Mouse (Mus musculus): Measurements from ENCODE around the gene Palm3.

DNA sequence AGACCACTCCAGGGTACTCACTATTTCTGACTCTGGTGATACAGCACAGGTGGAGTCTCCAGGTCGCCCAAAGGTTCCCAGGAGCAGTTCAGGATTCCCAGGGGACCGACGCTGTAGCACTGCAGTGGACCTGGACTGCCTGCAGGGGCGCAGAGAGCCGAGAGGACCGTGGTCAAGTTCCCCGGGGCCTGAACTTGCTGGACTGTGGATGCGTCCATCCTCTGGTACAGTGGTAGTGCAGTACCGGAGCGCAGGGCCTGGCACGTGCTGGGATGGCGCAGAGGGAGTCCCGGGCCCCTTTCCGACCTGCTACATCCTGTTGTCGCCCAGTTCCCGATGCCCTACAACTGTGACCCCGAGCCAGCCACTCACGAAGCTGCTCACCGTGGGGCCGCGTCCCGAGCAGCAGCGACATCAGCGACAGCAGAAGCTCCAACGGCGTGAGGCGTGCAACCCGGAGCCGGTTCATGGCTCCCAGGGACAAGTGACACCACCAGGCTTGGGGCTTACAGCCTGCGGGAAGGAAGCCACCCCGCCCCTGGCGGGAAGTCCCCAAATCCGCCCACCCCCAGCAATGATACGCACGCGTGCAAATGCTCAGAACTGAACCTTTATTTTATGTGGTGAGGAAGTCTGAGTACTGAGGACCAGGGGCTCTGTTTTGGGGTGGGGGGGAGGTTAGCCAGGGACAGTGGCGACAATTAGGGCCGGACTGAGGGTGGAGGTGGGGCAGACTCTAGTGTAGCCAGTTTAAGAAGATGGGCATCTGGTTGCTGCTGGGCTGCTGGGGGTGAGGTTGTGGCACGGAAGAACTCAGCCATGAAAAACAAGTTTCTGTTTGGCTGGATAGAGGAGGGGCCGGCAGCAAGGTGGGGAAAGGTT, 21.0 kb downstream of the Palm3 start, which contains the start of gene Il27ra:
- peak; percentile 78 for TF ChIP-seq CTCF (IDR thresholded peaks at IDR 0.05; ENCODE audit: insufficient read depth, low read length)
- TF ChIP-seq POLR2A (IDR thresholded peaks at IDR 0.05; ENCODE audit: borderline replicate concordance, extremely low read depth, low read depth, low read length), result no peak
